Mouse (Mus musculus): ENCODE results near the gene Ltb4r2.

GRCm38 (mm10) chr14:55785195-55785594 lies 24.0 kb downstream of the Ltb4r2 start:
- TF ChIP-seq POLR2A (IDR thresholded peaks at IDR 0.05; ENCODE audit: borderline replicate concordance, extremely low read depth, low read depth, low read length) (no peak), CTCF (IDR thresholded peaks at IDR 0.05; ENCODE audit: insufficient read depth, low read length) (peak; percentile 45)
